Mouse (Mus musculus) cerebellum, adult 8-10 months (tissue): ENCODE data around the gene 6430531B16Rik.

Experiments used
- DNase-seq: peaks from one replicate; pipeline ENCODE4 v3.0.0; 2022

The 6430531B16Rik gene

DNA sequence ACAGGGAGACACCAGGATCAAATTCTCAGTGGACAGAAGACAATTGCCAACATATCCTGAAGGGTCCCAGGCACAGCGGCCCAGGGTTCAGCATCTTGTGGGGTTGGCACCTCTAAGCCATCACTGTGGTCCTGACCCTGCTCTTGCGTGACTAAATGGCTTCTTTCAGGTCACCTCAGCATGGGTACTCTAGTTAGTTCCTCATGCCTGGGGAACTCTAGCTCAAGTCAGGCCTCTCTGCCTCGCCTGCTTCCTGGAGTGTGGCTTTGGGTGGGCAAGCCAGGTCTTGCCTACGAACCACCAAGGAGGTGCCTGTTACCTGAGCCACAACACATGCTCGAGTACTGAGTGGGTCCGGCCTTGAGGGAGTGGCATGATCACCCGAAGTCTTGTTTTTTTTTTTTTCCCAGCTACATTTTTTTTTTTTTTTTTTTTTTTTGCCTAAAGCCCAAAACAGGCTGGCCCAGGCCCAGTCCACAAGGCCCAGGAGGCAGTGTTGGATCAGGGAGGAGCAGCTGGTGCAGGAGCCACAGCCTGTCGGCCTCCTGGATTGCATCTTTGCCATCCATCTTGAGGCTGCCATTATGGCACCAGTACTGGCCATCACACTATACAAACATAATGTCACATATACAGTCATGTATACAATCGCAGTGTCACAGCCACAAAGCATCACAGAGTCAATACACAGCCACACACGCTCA is 8.2 kb downstream of the 6430531B16Rik start:
- DNase-seq, result no peak

DNA sequence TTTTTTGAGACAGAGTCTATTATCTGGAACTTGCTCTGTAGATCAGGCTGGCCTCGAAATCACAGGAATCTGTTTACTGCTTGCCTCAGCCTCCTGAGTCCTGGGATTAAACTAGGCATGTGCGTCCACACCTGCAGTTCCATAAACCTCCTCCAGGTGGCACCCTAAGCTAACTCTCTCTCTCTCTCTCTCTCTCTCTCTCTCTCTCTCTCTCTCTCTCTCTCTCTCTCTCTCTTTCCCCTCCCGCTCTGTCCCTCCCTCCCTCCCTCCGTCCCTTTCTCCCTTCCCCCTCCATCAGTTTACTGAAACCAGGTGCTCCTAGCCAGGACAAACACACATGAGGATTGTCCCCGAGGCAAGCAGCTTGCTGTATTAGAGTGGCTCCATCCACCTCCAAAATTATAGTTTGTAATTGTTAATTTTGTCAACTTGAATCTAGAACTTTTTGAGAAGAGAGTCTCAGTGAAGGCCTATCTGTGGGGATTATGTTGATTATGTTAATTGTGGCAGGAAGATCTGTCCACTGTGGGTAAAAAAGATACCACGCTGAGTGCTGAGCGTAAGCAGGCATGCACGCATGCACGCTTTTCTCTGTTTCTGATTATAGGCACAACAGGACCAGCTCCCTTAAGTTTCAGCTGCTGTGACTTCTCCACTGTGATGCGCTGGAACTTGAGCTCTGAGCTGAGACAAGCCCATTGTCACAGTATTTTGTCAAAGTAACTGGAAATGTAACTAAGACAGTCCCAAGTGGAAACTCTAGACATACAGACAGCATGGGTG is 9.0 kb downstream of the 6430531B16Rik start:
- DNase-seq, result peak; percentile 84

DNA sequence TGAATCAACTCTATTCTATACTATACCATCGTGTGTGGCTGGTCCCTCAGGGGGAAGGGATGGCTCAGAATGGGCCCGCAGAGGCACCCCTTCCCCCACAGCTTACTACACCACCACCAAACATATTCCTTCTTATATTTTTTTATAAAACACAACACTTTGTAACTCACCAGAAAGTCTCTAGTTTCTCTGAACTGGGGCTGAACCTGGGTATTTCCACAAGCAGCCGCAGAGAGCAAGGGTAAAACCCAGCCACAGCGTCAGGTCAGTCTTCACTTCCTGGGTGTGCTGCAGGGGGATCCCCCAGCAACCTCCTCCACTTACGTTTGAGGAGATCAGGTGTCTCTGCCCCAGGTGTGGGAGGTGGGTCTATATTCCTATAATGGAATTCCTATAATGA is 10.1 kb downstream of the 6430531B16Rik start:
- DNase-seq, result no peak

DNA sequence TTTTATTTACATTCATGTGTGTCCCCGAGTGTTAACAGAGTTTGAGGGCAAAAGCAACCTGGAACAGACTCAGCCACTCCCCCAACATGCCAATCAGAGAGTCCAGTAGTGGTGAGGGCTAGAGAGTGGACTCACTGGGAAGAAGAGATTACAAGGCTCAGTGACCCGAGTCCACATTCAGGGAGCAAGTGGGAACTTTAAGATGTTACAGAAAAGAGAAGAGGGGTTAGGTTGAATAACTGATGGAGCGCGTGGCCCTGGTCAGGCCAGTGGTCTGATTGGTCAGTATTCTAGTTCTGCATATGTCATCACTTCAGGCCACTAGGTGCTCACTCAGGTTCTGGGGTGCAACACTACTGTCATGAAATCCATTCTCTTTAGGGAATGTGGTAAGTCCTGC is 11.4 kb downstream of the 6430531B16Rik start:
- no peak for DNase-seq

DNA sequence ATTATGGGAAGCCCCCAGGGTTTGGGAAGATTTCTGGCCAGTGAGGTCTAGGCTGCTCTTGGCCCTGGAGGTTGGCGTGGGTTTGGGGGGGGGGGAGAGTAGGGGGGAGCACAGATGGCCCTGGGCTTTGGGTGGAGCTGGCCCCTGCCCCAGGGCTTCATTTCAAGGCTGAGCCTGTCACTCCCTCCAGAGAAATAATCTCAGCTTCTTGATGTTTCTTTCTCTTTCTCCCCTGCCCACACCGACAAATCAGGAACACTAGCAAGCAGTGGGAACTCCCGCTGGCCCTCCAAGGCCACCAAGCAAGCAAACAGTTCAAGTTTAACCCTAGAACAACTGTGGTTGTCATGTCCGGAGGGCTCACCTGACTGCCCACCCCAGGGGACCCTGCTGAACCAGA is 14.7 kb downstream of the 6430531B16Rik start:
- DNase-seq, result no peak

DNA sequence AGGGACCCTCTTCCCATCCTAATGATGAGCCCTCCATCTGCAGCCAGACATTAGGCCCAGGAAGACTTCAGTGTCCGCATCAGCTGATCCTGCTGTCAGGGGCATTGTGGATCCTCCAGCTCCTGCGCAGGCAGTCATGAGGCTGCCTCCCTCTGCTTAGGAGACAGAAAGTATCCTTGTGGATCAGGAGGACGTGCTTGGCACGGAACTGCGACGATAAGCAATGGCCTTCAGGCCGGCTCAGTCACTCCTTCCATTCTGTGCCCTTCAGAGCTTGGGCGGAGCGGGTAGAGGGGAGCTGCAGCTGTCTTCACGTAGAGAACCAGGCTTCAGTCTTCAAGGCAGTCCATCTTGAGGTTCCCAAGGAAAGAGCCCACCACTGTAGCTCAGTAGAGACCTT is 17.4 kb downstream of the 6430531B16Rik start:
- DNase-seq, result no peak

DNA sequence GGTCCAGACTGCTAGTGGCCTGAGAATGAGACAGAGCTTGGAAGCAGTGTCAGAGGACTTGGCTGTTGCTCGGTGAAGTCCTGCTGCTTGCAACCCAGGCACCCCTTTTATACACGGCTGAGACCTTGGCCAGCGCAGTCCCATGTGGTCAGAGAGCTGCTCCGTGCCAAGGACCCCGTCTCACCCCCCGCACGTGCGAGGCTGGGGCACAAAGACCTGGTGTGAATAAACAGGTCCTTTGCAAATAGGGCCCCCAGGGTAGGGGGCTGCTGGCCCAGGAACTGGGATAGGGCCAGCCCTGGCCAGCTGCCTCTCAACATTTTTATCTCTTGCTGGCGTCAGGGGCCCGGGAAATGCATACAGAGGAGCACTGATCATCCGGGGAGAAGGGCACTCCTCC is 20.6 kb downstream of the 6430531B16Rik start:
- DNase-seq, result no peak

DNA sequence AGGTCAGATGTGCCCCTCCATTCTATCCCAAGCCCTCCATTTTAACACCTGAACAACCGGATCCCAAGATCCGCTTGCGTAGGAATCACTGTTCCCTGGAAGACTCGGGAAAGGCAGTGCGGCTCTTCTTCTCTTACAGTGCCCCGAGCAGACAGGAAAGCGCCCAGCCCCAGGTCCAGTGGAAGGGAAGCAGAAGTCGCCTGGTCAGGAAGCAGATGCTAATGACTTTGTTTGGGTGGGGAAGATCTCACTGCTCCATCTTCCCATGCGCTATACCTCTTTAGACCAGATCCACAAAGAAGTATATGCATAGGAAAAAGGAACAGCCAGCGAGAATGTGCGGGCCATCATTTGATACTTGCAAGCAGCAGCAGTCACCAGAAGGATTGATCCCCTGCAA is 21.1 kb downstream of the 6430531B16Rik start:
- no peak for DNase-seq

DNA sequence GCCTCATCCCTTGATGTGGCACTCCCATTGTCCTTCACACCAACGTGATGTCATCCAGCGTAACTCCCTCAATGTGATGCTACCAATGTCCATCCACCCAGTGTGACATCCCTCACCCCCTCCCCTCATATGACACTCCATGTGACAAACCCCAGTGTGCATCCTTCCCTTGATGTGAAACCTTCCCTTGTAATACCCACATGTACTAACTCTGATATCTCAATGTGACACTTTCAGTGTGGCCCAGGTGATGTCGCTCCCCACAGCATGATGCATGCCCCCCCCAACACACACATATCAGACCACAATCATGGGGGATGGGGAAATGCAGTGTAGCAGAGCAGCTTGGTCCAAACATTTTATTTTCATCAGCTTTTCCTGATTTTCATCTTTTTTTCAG is 21.9 kb downstream of the 6430531B16Rik start:
- no peak for DNase-seq

DNA sequence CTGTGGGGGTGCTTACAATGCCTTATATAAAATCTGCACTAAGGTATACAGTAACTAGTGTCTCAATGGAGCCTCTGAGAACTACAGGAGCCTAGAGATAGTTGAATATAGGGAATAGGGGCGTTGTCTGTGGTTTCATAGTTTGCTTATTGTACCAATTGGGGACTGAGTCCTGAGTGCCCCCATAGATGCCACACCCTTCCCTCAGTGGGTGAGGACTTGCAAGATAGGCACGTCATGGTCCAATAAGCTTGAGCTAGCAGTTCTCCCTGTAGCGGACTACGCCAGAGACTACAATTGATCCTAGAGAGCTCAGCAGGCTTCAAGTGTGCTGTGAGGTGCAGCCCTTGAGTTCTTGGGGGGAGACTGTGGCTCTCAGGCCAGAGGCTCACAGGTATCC is 23.1 kb downstream of the 6430531B16Rik start:
- DNase-seq, result no peak

DNA sequence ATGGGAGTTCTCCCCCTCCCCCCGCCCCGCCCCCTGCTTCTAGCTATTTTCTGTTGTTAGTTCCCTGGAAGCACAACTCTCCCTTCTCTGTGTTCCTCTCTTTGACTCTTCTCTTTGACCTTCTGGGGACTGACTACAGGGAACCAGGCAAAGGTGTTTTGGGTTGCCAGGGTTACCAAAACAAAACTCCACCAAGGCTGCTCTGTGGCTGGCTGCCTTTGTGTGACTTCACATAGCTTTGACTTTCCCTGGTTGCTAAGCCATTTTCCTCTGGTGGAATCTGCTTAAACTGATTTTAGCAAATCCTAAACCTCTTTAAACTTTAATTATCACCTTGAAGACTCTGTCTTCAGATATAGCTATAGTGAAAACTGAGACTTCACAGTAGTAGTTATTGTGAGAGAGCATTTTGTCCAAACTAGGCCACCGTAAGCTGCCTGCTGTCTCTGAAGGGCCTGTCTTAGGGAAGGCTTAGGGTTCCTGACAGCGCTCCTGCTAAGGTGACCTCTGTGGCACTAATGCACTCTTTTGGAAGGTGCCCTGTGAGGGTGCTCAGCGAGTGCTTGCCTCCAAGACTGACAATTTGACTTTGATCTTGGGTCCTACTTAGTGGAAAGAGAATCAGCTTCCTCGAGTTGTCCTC is 26.4 kb downstream of the 6430531B16Rik start:
- no peak for DNase-seq

DNA sequence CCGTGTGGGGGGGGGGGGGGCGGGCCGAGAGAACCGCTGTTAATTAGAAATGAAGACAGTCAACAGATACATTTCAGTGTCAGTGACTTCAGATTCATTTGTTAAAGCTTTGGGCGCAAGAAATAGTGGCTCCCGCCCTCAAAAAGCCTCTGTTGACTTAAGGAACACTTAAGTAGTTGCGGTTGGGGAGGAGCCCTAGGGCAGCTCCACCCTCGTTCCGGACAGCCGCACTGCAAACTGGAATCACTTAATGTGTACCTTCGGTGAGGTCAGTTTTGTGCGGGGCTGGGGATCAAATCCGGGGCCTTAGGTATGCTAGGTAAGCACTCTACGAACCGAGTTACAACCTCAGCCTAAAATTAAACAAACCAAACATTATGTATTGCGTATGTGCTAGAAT is 27.5 kb downstream of the 6430531B16Rik start:
- DNase-seq, result no peak

DNA sequence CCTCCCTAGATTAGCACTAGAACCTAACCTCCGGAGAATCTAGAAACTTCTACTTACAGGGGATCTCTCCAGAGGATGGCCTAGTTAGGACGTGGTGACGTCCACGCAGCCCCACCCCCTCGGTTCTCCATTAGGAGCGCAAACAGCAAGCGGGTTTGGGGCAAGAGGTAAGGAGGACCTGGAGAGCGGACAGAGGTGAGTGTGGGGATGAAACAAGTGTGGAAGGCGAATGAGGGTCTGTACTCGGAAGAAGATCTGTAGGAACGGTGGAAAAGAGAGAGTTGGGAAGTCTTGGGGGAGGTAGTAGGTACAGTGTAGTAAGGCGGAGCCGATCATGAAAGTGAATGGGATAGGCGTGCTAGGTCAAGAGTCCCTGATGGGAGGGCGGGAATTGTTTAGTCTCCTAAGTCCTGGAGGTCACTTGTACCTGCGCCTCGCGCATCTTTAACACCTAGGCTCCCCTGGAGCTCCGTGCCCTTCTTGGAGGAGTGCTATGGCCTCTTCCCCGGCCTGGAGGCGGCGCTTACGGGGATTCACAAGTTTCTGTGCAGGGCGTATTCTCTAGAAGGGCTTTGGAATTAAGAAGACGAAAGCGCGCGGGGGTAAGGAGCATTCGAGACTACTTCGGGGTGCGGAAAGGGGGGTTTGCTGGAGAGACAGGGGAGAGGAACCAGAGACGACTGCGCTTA is 28.1 kb downstream of the 6430531B16Rik start:
- DNase-seq, result no peak

DNA sequence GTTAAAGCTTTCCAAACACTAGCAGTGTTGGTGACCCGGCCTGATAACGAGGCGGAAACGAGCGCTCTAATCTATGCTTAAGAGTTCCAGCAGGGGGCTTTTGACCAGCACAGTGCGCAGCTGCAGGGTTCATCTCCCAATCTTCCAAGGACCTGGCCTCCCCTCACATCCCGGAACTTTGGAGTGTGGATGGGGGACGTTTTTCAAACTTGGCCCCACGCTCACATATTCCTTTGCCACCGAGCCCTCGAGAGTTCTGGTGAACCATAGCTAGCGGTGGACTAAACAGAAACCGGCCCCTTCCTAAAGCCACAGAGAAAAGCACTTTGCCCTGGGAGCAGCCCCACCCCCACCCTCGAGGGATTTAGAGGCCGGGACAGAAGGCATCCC is 28.7 kb downstream of the 6430531B16Rik start:
- no peak for DNase-seq

DNA sequence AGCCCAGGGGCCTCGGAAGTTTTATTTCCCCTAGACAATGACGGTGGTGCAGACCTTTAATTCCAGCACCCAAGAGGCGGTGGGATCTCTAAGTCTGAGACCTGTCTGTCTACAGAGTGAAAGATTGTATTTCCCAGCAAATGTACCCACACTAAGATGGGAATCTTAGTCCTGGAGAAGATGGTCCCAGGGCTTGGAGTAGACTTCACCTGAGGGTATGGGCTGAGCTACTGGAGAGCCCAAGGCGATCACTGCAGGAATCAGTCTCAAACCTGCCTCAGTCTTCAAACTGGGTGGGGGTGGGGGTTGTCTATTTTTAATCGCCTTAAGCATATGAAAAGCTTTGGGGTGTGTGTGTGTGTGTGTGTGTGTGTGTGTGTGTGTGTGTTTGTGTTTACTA is 32.5 kb downstream of the 6430531B16Rik start:
- no peak for DNase-seq

DNA sequence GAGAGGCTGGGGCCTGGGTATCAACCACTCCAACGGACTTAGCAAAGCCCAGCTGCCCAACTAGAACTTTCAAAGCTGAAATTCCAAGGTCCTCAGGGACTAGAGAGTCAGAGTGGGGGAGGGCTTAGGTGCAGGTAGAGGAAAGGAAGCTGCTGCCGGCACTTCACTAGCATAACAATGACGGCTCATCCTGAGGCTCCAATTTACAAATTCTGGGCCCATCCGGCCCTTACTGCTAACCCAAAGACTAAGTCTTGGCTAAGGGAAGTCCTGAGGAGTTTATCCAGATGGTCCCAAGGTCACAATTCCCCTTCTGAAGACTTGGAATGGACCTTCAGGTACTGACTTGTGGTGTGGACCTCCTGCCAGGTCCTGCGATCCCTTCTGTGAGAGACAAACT is 33.0 kb downstream of the 6430531B16Rik start:
- DNase-seq, result no peak

DNA sequence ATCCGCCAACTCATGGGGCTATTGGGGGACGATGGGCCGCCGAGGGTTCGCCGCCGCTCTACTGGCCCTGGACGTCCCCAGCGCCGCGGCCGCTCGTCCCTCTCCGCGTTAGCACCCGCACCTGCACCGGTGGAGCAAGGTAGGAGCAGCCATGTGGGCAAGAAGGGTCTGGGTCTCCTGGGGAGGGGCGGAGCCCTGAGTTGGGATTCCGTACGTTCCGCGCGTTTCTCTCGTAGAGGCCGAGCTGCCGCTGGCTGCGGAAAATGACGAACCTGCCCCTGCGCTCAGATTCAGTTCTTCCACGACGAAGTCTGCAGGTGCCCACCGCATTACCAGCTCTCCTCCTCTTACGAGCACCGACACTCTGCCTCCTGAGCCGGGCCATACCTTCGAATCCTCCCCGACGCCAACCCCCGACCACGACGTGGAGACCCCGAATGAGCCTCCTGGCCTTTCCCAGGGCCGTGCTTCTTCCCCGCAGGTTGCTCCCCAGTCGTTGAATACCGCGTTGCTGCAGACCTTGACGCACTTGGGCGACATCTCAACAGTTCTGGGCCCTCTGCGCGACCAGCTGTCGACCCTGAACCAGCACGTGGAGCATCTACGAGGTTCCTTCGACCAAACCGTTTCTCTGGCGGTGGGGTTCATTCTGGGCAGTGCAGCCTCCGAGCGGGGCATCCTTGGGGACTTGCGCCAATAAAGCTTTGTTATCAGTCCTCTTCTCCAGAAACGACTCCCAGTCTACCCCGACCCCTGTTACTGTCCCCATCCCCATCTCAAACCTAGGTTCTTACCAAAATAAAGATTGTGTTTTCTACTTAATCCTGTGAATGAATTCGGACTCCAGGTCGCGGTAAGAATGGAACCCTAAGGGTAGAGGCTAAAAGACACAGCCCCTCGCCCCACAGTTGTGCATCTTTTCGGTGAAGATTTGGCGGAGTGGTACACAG is 34.0 kb downstream of the 6430531B16Rik start:
- DNase-seq, result no peak

DNA sequence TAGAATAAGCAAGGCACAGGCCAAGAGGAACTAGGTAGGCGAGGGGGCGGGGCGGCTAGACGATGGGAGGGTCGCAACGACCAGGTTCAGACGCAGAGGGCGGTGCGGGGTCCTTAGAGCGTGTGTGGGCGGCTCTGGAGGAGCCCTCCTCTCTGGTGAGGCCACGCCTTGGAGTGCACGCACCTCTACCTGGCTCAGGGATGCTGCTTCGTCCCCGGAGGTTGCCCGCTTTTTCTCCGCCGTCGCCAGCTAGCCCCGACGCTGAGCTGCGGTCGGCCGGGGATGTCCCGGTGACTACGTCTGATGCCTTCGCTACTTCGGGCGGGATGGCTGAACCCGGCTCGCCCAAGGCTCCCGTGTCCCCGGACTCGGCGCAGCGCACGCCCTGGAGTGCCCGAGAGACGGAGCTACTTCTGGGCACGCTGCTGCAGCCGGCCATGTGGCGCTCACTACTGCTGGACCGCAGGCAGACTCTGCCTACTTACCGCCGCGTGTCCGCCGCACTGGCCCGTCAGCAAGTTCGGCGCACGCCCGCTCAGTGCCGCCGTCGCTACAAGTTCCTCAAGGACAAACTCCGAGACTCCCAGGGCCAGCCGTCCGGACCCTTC is 34.8 kb downstream of the 6430531B16Rik start, which contains the start of gene Utf1:
Gene Utf1, plus strand, starts transcription at position 116 of the 608 bp plus-strand sequence.
- no peak for DNase-seq

DNA sequence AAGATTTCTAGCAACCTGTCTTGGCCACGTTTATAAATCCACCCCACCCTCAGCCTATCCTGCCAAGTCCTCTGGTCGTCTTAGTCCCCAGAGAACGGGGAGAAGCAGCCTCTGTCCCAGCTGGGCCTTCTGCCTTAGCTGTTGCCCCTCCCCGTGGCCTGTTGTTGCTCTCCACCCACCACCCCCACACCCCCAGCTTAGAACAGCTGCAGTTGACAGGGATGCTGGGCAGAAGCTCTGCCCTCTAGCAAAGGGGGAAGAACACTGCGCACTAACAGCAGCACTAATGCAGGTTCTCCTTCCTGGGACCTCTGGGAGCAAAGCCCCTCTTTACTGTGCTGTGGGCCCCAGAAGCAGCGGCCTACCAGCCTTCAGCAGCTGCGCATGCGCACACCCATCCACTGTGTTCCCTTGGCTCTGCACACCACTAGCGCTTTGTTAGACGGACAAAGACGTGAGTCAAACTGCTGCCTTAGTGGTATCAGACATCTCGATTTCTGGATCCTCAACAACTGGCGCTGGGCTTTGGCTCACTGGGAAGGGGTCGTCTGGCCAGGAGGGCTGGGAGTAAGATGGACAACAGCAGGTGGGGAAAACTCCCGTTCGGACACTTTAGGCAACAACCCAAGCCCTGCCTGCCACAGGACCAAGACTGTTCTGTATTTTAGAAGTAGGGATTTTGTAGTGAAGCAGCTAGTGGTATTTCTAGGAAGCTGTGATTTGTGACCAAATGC is 37.9 kb downstream of the 6430531B16Rik start:
- DNase-seq, result no peak

DNA sequence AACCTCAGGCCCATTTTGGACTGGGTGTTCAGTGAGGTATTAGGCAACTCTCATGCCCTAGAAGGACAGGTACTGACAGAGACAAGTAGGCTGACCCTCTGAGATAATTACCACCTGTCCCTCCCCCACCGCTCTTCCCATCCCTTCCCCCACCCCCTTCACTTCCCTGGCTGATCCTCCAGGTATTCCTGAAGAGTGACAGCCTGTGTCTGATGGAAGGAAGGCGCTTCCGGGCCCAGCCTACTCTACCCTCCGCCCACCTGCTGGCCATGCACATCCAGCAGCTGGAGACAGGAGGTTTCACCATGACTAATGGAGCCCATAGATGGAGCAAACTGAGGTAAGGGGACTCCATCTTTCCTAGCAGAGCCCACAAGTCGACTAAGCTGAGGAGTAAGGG is 40.7 kb downstream of the 6430531B16Rik start:
- no peak for DNase-seq

DNA sequence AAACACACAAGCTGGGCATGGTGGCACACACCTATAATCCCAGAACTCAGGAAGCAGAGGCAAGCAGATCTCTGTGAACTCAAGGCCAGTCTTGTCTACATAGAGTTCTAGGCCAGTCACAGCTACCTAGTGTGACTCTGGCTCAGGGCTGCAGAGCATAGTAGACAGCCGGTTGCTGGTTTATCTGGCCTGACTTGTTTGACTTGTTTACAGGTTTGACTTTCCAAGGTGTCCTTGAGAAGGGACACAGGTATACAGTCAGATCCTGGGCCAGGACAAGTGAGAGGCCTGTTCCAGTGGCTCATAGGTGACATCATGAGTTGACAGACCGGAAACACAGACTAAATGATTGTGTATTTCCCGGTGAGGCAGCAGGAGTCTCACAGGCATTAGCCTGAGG is 41.4 kb downstream of the 6430531B16Rik start:
- DNase-seq, result no peak
